Mouse (Mus musculus): ENCODE results near the gene Muc13. TPM values are rescaled to one million over a fixed set of nuclear protein-coding genes. Genes with fewer than 3 reads are reported as not detected.
A peak's percentile ranks its signal among the peaks of the same experiment; 100 is the strongest.

The Muc13 gene
- polyA plus RNA-seq, 1 experiment from 2014 or later, result 0.21 TPM

DNA sequence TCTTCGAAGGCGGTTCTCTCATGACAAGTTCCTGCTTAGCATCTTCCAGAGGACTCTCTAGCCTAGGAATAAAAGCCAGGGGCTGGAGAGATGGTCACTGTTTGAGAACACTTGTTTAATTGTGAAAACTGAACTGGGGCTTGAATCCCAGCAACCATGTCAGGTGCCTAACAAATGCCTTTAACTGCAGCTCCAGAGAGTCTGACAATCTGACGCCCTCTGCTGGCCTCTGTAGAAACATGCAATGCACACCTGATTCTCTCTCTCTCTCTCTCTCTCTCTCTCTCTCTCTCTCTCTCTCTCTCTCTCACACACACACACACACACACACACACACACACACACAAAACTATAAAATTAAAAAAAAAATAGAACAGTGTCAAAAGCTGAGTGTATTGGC, 16.2 kb downstream of the Muc13 start:
- Histone ChIP-seq H3K27ac (no peak overlapping the region), H3K4me3 (no peak overlapping the region), H3K36me3 (no peaks in the 10 kb centered on the region), H3K4me1 (no peaks in the 10 kb centered on the region), H3K9me3 (replicated peaks) (no peaks in the 10 kb centered on the region; the same call in 1 of the 2 replicates), H3K27me3 (ENCODE audit: low read depth, poor library complexity, severe bottlenecking) (no peaks in the 10 kb centered on the region)
- no peak for DNase-seq (ENCODE audit: low spot score)
- 74% methylated on average over 3 of the region's 3 CpGs for WGBS

DNA sequence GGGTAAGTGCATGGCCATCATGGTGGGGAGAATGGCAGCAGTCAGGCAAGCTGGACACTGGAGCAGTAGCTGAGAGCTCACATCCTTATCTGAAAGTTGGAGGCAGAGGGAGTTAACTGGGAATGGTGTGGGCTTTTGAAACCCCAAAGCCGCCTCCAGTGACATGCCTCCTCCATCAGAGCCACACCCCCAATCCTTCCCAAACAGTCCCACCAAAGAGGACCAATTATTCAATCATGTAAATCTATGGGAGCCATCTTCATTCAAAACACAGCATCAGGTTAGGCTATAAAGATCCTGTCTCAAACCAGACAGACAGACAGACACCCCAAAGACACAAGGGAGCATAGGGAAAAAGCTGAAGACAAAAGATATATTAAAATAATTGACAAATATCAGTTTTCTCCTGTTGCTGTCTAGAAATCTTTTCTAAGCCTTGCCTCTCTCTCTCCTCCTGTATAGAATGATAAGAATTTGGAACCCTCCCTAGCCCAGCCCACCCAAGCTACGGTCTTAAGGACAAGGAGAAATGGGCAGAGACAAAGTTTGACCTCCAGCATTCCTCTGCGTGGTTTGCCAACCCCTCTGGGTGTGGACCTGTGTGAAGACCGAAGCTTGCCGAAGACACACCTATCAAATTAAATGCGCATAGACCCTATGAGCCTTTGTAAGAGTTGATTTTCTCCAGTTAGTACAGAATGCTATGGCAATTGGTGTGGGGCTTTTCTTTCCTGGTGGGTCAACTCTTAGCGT, 24.8 kb downstream of the Muc13 start:
- 93% methylated on average over 7 of the region's 7 CpGs for WGBS
- Histone ChIP-seq H3K9me3 (replicated peaks) (no peaks in the 10 kb centered on the region), H3K27me3 (ENCODE audit: low read depth, poor library complexity, severe bottlenecking) (peaks cover 17% of the 10 kb centered on the region; the same call in 1 of the 2 replicates), H3K27ac (no peak overlapping the region), H3K4me1 (peaks cover 7% of the 10 kb centered on the region), H3K36me3 (no peaks in the 10 kb centered on the region), H3K4me3 (no peak overlapping the region)
- DNase-seq (ENCODE audit: low spot score), result no peak

DNA sequence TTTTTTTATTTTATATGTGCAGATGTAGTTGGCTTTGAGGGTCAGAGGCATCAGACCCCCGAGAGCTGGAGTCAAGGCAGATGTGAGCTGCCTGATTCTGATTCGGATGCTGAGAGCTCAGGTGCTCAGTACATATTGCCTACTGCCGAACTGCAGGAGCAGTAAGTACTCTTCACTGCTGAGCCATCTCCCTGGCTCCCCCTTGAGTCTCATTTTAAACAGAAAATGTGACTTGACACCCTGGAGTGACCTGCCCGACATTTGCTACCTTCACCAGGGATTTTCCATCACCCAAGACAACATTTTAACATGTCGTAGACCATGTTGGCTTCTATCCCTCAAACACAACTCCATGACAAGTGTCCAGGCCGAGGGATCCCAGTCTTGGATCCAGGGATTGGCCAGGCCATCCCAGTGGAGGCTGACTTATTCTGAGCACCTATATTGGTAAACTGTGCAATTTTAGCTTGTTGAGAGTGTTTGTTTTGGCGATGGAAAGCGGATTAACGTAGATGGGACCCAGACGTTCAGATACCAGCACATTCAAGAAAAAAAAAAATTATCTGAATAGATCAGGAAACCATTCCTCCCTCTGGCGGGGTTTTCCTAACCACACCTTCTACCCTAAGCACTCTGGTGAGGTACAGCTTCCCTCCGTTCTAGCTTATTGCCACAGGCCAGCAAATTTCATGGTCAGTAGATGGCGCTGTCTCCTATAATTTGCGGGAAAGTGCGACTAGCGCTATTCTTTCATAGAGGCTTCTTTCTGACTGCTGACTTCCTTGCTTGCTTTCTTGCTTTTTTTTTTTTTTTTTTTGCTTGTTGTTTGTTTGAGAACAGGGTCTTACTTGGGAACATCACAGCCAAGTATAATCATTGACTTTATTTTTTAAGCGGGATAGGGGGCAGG, 26.7 kb downstream of the Muc13 start:
- H3K27me3 ChIP-seq (ENCODE audit: low read depth, poor library complexity, severe bottlenecking), result peaks cover 17% of the 10 kb centered on the region; the same call in 1 of the 2 replicates
- no peaks in the 10 kb centered on the region for H3K9me3 ChIP-seq (replicated peaks)
- WGBS, result 21% methylated on average over 17 of the region's 17 CpGs
- peaks cover 7% of the 10 kb centered on the region for H3K4me1 ChIP-seq
- no peak overlapping the region for H3K4me3 ChIP-seq
- DNase-seq (ENCODE audit: low spot score), result peak; percentile 90
- H3K27ac ChIP-seq, result no peak overlapping the region
- no peaks in the 10 kb centered on the region for H3K36me3 ChIP-seq

DNA sequence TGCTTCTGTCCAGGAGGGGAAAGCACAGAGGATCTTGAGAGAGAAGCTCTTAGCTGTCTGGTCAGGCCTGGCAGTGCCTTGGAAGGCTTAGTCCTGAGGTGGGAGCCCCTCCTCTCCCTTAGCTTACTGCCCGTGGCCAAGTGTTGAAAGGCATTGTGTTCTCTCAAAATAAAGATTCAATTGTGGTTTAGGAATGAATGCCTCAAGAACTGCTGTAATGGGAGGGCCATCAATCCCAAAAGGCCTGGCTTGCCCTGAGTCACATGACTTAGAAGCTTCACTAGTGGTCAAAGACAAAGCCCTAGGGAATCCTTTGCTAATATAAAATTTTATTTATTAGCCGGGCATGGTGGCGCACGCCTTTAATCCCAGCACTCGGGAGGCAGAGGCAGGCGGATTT, 30.8 kb downstream of the Muc13 start:
- Histone ChIP-seq H3K9me3 (replicated peaks) (no peaks in the 10 kb centered on the region), H3K27me3 (ENCODE audit: low read depth, poor library complexity, severe bottlenecking) (peaks cover 9% of the 10 kb centered on the region; the same call in 1 of the 2 replicates), H3K4me1 (peaks cover 27% of the 10 kb centered on the region), H3K4me3 (no peak overlapping the region), H3K36me3 (no peaks in the 10 kb centered on the region), H3K27ac (no peak overlapping the region)
- no peak for DNase-seq (ENCODE audit: low spot score)
- 88% methylated on average over 6 of the region's 6 CpGs for WGBS

DNA sequence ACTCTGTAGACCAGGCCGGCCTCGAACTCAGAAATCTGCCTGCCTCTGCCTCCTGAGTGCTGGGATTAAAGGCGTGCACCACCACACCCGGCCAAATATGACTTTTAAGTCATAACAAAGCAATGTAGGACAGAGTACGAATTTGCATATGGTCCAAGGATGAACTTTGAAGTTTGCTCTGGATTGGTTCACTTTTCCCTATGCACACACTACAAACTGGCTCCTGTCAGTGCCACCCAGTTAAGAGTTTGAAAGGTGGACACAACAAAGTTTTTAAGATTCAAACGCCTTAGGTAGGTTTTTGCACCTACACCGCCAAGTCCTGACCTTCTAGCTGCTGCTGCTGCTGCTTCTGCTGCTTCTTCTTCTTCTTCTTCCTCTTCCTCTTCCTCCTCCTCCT, 34.7 kb downstream of the Muc13 start:
- Histone ChIP-seq H3K9me3 (replicated peaks) (no peaks in the 10 kb centered on the region), H3K27me3 (ENCODE audit: low read depth, poor library complexity, severe bottlenecking) (no peaks in the 10 kb centered on the region), H3K4me3 (no peak overlapping the region), H3K4me1 (peaks cover 48% of the 10 kb centered on the region), H3K27ac (no peak overlapping the region), H3K36me3 (no peaks in the 10 kb centered on the region)
- 88% methylated on average over 7 of the region's 7 CpGs for WGBS
- no peak for DNase-seq (ENCODE audit: low spot score)

DNA sequence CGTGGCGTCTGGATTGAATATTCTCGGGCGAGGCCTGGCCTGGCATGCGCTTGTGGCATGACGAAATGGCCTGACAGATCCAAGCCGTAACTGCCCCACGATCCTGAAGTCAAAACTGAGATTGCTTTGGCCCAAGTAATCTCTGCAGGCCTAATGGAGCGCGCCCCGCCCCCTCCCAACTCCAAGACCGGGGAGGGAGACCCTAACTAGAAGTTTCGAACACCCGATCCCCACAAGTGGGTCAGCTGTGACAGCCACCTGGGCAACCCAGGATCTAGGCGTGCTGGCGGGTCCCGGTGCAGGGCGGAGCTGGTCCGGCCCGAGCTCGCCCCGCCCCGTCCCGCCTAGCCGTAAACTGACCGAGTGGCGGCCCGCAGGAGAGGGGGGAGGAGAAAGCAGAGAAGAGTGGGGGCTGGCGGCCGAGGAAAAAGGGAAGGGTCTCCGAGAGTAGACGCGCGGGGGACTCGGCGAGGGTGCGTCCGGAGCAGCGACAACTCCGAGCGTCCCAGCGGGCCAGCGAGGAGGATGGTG, 35.5 kb downstream of the Muc13 start, which contains the start of gene Itgb5:
Gene Itgb5 (plus strand): TSS at position 365 of the 531 bp plus-strand sequence.
- Histone ChIP-seq H3K27me3 (ENCODE audit: low read depth, poor library complexity, severe bottlenecking) (no peaks in the 10 kb centered on the region), H3K9me3 (replicated peaks) (no peaks in the 10 kb centered on the region), H3K4me1 (peaks cover 56% of the 10 kb centered on the region), H3K27ac (peak within 1 kb of the TSS; percentile 97), H3K36me3 (no peaks in the 10 kb centered on the region), H3K4me3 (peak within 1 kb of the TSS; percentile 96)
- DNase-seq (ENCODE audit: low spot score), result peak; percentile 88
- under 1% methylated on average over 43 of the region's 43 CpGs for WGBS

DNA sequence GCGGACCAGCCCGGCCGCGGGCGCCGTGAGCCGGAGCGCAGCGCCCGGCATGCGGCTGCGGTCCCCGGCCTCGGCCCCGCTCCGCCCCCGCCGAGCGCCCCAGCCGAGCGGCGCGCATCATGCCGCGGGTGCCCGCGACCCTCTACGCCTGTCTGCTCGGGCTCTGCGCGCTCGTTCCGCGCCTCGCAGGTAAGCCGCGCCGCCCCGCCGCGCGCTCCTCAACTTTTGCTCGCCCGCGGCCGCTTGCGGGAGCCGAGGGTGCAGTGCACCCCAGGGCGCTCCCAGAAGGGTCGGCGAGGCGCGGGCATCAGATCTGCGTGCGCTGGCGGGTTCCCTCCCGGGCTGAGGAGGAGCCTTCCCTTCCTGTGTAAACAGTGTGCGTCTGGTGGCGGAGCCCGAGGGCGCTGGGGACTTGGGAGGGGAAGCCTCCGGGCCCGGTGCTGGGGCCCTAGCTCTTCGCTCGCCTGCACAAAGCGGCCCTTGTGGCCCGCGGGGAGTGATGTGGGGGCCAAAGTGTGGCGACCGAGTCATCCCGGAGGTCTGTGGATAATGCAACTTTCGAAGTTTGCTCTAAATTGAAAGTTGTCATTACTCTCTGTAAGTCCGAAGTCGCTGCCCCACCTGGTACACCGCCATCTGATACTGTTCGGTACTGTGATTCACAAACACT, 36.1 kb downstream of the Muc13 start:
- WGBS, result under 1% methylated on average over 75 of the region's 76 CpGs
- H3K4me1 ChIP-seq, result peaks cover 63% of the 10 kb centered on the region
- H3K27ac ChIP-seq, result peak overlapping the region; percentile 97
- H3K4me3 ChIP-seq, result peak overlapping the region; percentile 96
- no peaks in the 10 kb centered on the region for H3K36me3 ChIP-seq
- peak; percentile 77 for DNase-seq (ENCODE audit: low spot score)
- H3K9me3 ChIP-seq (replicated peaks), result no peaks in the 10 kb centered on the region
- no peaks in the 10 kb centered on the region for H3K27me3 ChIP-seq (ENCODE audit: low read depth, poor library complexity, severe bottlenecking)

DNA sequence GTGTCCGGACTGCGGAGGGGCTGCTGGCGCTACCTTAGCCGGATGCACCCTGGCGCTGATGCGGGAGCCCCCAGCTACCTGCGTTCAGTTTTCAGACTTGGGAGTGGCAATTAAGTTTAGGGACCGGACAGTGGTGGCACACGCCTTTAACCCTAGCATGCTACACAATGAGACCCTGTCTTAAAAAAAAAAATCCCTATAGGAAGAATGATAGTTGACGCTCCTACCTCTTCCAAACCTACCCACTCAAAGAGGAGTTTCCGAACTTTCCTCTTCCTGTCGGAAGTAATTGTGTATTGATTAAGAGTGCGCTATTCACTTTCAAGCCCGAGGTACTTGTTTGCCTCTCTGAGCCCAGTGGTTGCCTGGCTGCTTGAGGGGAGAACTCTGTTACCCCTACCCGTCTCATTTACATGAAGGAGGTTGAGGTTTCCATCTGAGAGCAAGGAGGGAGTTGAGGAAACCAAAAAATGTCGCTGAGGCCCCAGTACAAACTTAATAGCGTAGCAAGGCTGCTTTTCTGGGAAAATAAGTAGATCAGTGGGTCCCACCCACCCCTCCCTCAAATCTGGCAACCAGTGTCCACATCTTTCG, 36.8 kb downstream of the Muc13 start:
- no peaks in the 10 kb centered on the region for H3K27me3 ChIP-seq (ENCODE audit: low read depth, poor library complexity, severe bottlenecking)
- WGBS, result 1% methylated on average over 18 of the region's 18 CpGs
- H3K4me1 ChIP-seq, result peaks cover 66% of the 10 kb centered on the region
- no peaks in the 10 kb centered on the region for H3K9me3 ChIP-seq (replicated peaks)
- peak overlapping the region; percentile 96 for H3K4me3 ChIP-seq
- no peak for DNase-seq (ENCODE audit: low spot score)
- peak overlapping the region; percentile 97 for H3K27ac ChIP-seq
- no peaks in the 10 kb centered on the region for H3K36me3 ChIP-seq

DNA sequence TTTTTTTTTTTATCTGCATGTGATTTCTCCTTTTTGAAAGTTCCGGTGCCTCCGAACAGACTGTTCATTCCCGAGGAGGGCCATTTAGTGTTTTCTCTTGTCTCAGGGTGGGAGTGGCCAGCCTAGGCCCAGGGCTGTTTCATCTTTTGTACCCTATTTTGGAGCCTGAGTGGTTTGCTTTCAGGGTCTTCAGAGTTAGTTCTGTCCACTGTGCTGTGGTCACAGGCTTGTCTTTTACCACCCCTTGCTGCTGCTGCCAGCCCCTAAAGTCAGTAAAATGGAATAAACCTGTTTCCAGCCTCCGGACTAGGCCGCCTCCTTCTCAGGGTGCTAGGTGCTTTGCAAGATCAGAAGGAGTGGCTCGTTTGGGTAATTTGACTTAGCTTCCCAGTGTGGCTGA, 38.2 kb downstream of the Muc13 start:
- Histone ChIP-seq H3K9me3 (replicated peaks) (no peaks in the 10 kb centered on the region), H3K36me3 (no peaks in the 10 kb centered on the region), H3K4me3 (peak overlapping the region; percentile 49), H3K27me3 (ENCODE audit: low read depth, poor library complexity, severe bottlenecking) (no peaks in the 10 kb centered on the region), H3K4me1 (peaks cover 74% of the 10 kb centered on the region), H3K27ac (peak overlapping the region; percentile 93)
- WGBS, result 44% methylated on average over 6 of the region's 6 CpGs
- DNase-seq (ENCODE audit: low spot score), result no peak

DNA sequence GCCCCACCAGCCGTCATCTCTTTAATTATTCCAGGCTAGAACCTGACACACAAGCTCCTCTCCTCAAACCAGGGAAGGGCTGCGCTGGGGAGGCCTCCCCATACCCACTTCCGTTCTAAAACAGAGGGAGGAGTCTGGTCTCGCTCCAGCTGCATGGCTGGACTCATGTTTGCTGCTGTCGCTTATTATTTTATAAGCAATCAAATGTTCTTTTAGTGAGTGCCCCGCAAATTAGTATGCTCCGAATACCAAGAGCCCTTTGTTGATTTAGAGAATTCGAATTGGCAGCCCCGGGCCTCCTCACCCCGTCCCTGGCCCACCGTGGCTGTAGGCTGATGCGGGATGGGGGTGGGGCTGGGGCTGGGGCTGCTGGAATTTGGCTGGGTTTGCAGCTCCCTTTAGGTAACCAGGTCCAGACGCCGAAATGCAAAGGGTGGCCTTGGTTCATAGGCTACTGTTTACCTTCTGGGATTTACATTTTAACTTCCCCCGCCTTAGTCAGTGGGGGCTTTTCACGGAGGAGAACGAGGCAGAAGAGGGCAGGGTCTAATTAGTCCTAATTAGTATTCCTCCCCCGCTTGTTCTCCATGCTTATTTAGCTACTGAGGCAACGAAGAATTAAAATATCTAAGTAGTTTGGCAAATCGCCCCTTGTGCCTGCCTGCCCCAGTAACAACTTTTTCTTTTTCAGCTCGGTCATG, 39.0 kb downstream of the Muc13 start:
- Histone ChIP-seq H3K4me3 (peak overlapping the region; percentile 49), H3K36me3 (peaks cover under 1% of the 10 kb centered on the region), H3K4me1 (peaks cover 71% of the 10 kb centered on the region), H3K27ac (peak overlapping the region; percentile 93), H3K27me3 (ENCODE audit: low read depth, poor library complexity, severe bottlenecking) (no peaks in the 10 kb centered on the region), H3K9me3 (replicated peaks) (no peaks in the 10 kb centered on the region)
- WGBS, result 1% methylated on average over 21 of the region's 21 CpGs
- DNase-seq (ENCODE audit: low spot score), result peak; percentile 84

DNA sequence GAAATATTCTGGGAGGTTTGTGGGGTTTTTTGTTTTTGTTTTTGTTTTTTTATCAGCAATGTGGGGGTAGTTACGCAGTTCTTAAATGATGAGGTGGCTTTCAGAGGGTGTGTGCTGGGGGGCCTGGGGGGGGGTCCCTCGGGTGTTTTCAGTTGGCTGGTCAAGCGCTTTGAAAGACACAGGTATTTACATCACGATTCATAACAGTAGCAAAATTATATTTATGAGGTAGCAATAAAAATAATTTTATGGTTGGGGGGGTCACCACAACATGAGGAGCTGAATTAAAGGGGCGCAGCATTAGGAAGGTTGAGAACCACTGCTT, 39.6 kb downstream of the Muc13 start:
- Histone ChIP-seq H3K9me3 (replicated peaks) (no peaks in the 10 kb centered on the region), H3K4me1 (peaks cover 70% of the 10 kb centered on the region), H3K36me3 (peaks cover 6% of the 10 kb centered on the region), H3K4me3 (peak overlapping the region; percentile 49), H3K27me3 (ENCODE audit: low read depth, poor library complexity, severe bottlenecking) (no peaks in the 10 kb centered on the region), H3K27ac (peak overlapping the region; percentile 93)
- 8% methylated on average over 5 of the region's 5 CpGs for WGBS
- no peak for DNase-seq (ENCODE audit: low spot score)

Measured in limb, embryonic 10.5 days (tissue).